Mouse (Mus musculus) forebrain, embryonic 12.5 days (tissue): ENCODE results near the gene Ppp1r21. TPM values are rescaled to one million over a fixed set of nuclear protein-coding genes. Genes with fewer than 3 reads are reported as not detected.
A peak's percentile ranks its signal among the peaks of the same experiment; 100 is the strongest.

ENCODE experiments used
- ATAC-seq: fragments of 200-750 bp; cut with Nextera tagmentation; 2 replicates; pipeline ENCODE4 v1.8.0; 2017; ENCODE audit warnings: moderate TSS enrichment; ENCODE audit not compliant: low FRiP score
- H3K27ac ChIP-seq: fragments of 300-500 bp; sonication (generic); 2 replicates; pipeline ENCODE4 v1.5.1; 2016; ENCODE audit warnings: mild to moderate bottlenecking
- H3K27me3 ChIP-seq: fragments of 300-500 bp; sonication (generic); 2 replicates; pipeline ENCODE4 v1.6.1; 2016; ENCODE audit warnings: mild to moderate bottlenecking
- H3K36me3 ChIP-seq: fragments of 300-500 bp; sonication (generic); replicated peaks from 2 replicates; pipeline ENCODE4 v1.6.1; 2016; ENCODE audit warnings: mild to moderate bottlenecking
- H3K4me1 ChIP-seq: fragments of 300-500 bp; sonication (generic); 2 replicates; pipeline ENCODE4 v1.6.1; 2016
- H3K4me2 ChIP-seq: fragments of 300-500 bp; sonication (generic); 2 replicates; pipeline ENCODE4 v1.6.1; 2016; ENCODE audit warnings: mild to moderate bottlenecking, moderate library complexity
- H3K4me3 ChIP-seq: fragments of 300-500 bp; sonication (generic); replicated peaks from 2 replicates; pipeline ENCODE4 v1.5.1; 2016; ENCODE audit warnings: mild to moderate bottlenecking
- H3K9ac ChIP-seq: fragments of 300-500 bp; sonication (generic); 2 replicates; pipeline ENCODE4 v1.6.1; 2016; ENCODE audit warnings: mild to moderate bottlenecking
- H3K9me3 ChIP-seq: fragments of 300-500 bp; sonication (generic); 2 replicates; pipeline ENCODE4 v1.6.1; 2016
- WGBS: fragments of 180-500 bp; shearing (Covaris S2); methylation state at CpG from one replicate; pipeline ENCODE4 v1.1.7; 2016; 5-methylcytosine and 5-hydroxymethylcytosine counted together
- polyA plus RNA-seq: library from polyadenylated mRNA; unstranded; fragments of >200 nt; fragmentation: Nextera tagmentation; extraction: Ambion mirVana; gene quantifications from 2 replicates; pipeline ENCODE4 v1.2.1, GENCODE M21; 2016

Ppp1r21 gene
- polyA plus RNA-seq, 1 experiment from 2014 or later, result 20.8 TPM

DNA sequence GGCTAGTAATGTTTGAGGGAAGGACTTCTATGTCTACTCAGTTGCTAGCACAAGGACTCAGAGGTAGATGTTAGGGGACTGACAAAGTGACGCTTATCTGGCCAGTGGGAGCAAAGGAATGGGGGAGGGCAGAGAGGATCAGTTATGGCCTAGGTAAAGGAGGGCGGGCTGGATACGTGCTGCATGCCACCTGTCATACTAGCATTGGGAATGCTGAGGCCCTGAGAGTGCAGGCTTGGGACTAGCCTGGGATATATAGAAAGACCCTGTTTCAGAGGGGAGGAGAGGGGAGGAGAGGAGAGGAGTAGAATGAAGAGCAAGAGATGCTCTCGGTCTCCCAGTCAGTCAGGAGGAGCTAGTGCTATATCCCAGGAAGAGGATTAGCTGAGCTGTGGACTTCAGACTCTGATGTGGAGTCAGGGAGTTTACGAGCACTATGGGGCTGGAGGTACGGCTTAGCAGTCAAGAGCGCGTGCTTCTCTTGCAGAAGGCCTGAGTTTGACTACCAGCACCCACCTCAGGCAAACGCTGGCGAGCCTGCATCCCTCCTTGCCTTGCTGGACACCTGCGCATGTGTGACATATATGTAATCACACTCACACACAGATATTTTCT lies 23.7 kb downstream of the Ppp1r21 start:
- Histone ChIP-seq H3K9ac (no peak overlapping the region), H3K27ac (no peak overlapping the region), H3K4me2 (no peak overlapping the region), H3K4me3 (no peak overlapping the region), H3K9me3 (no peaks in the 10 kb centered on the region), H3K36me3 (peaks cover 37% of the 10 kb centered on the region), H3K4me1 (peaks cover 12% of the 10 kb centered on the region; the same call in 1 of the 2 replicates), H3K27me3 (no peaks in the 10 kb centered on the region)
- WGBS, result 85% methylated on average over 11 of the region's 11 CpGs
- ATAC-seq, result no peak

DNA sequence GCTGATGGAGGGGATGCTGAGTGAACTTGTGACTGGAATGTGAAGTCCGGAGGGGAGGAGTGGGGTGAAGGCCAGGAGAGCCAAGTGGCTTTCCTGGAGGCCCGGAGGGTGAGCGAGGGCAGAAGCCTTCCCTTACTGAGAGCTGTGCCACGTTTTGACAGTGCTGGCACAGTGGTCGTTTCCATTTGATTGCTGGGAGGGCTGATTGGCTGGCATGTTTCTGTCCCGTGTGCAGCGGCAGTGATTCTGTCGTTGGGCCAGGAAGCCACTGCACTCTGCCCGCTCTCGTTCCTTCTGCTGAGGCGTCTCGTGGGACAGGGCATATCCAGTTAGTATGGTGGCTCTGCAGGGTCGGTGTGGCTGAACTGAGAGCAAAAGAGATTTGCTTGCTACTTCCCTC lies 26.3 kb downstream of the Ppp1r21 start:
- Histone ChIP-seq H3K4me1 (peaks cover 12% of the 10 kb centered on the region; the same call in 1 of the 2 replicates), H3K9ac (no peak overlapping the region), H3K9me3 (no peaks in the 10 kb centered on the region), H3K36me3 (peaks cover 32% of the 10 kb centered on the region), H3K27ac (no peak overlapping the region), H3K27me3 (no peaks in the 10 kb centered on the region), H3K4me3 (no peak overlapping the region), H3K4me2 (no peak overlapping the region)
- no peak for ATAC-seq
- WGBS, result 88% methylated on average over 13 of the region's 13 CpGs

DNA sequence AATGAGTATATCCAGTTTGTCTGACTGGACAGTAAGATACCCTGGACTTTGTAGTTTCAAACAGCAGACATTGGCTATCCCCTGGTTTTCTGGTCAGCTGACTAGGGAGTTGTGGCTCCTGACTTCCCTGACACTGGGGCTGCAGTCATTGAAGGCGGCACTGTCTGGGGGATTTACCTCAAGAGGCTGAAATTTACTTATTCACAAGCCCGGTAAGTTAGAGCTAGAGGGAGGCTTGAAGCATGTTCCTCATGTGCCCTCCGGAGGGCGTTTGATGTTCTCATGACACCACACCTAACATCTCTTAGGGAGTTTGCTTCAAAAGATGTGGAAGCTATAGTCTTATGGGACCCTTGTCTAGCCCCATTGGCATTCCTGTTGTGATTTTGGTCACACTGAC lies 26.8 kb downstream of the Ppp1r21 start:
- no peak overlapping the region for H3K9ac ChIP-seq
- peaks cover 12% of the 10 kb centered on the region; the same call in 1 of the 2 replicates for H3K4me1 ChIP-seq
- H3K9me3 ChIP-seq, result no peaks in the 10 kb centered on the region
- WGBS, result 87% methylated on average over 4 of the region's 4 CpGs
- H3K4me3 ChIP-seq, result no peak overlapping the region
- H3K27me3 ChIP-seq, result no peaks in the 10 kb centered on the region
- H3K4me2 ChIP-seq, result no peak overlapping the region
- no peak overlapping the region for H3K27ac ChIP-seq
- peaks cover 34% of the 10 kb centered on the region for H3K36me3 ChIP-seq
- ATAC-seq, result no peak

DNA sequence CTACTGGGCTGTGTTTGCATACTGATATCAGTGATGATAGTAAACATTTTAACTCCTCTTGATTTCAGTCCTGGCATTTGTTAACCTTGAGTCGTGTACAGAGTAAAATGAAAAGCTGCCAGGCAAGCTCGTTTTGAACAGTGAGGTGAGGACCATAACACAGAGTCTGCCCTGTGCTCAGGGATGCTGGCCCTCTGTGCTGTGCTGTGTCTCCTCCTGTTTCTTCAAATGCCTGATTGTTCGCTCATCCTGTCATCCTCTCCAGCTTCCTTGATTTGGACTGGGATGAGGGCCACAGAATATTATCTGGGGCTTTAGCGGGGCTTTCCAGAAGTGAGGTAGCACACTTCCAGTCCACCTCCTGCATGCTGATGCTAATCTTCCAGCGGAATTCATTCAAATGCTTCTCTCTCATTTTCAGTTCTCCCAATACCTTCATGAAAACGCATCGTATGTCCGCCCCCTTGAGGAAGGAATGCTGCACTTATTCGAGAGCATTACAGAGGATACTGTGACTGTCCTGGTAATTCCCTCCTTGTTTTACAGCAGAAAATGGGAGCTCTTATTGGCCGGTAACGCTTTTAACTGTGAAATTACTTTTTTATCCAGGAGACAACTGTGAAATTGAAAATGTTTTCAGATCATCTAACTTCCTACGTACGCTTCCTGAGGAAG lies 28.4 kb downstream of the Ppp1r21 start:
- Histone ChIP-seq H3K9ac (no peak overlapping the region), H3K4me3 (no peak overlapping the region), H3K27ac (no peak overlapping the region), H3K4me1 (peaks cover 3% of the 10 kb centered on the region; the same call in 1 of the 2 replicates), H3K9me3 (no peaks in the 10 kb centered on the region), H3K27me3 (no peaks in the 10 kb centered on the region), H3K36me3 (peaks cover 40% of the 10 kb centered on the region), H3K4me2 (no peak overlapping the region)
- peak; percentile 80; the same call in 1 of the 2 replicates for ATAC-seq
- 37% methylated on average over 13 of the region's 13 CpGs for WGBS

DNA sequence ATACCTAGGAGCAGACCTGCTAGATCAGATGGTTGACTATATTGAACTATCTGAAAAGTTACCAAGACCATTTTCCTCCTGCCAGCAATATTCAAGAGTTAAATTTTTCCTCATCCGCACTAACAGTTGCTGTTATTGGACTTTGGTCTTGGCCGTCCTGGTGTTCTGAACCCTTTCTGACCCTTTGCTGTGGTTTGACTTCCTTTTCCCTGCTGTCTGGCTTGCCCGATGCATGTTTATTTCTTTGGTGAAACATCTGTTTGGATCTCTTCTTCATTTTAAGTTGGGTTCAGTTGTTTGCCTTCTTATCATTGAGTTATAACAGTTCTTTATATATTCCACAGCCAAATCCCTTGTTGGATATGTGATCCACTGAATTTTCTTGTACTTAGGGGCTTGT lies 33.7 kb downstream of the Ppp1r21 start:
- H3K27me3 ChIP-seq, result no peaks in the 10 kb centered on the region
- no peak overlapping the region for H3K4me3 ChIP-seq
- H3K9ac ChIP-seq, result no peak overlapping the region
- H3K27ac ChIP-seq, result no peak overlapping the region
- no peaks in the 10 kb centered on the region for H3K4me1 ChIP-seq
- H3K4me2 ChIP-seq, result no peak overlapping the region
- ATAC-seq, result no peak
- 89% methylated on average over 3 of the region's 3 CpGs for WGBS
- H3K9me3 ChIP-seq, result no peaks in the 10 kb centered on the region
- peaks cover 33% of the 10 kb centered on the region for H3K36me3 ChIP-seq

DNA sequence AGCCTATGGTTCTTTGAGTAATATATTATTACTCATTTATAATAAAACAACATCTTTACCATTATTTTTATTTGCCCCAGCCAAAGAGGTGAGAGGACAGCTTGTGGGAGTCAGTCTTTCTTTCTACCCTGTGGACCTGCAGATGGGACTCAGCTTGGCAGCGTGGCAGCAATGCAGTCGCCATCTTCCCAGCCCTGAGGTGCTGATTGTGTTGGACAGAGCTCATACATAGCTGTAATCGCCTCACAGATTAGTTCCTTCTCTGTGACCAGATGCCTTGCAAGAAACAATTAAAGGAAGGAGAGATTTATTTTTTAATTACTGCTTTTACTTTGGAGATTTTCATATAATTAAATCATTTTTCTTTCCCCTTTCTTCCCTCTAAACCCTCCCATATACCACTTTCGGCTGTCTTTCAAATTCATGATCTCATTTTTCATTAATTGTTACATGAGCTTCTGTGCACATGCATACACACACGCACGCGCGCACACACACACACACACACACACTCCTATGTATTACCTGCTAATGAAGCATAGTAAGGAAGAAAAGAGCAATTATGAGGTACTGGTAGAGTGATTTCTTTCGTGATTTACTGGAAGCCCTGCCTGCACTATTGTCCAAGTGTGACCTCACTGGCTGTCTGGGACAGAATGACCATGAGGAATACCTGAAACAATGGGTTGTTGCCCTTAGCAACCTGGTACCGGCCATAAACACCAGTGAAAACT lies 40.1 kb downstream of the Ppp1r21 start:
- no peaks in the 10 kb centered on the region; the same call in 1 of the 2 replicates for H3K4me1 ChIP-seq
- no peak for ATAC-seq

DNA sequence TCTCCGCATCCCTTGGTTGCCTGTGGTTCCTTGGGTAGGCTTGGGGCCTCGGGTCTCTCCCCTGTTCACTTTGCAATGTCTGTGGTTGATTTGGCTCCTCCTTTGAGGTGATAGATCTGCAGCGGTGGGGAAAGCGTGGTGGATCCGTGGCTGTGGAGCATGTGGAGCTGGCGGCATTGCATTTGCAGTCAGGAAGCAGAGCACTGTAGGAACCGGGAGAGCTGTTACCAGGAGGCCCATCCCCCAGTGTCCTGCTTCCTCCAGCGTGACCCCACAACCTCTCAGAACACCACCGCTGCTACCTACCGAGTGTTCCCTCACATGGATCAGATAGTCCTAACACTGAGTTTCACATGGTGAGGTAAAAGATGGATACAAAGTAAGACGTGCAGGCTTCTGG lies 40.9 kb downstream of the Ppp1r21 start:
- no peaks in the 10 kb centered on the region; the same call in 1 of the 2 replicates for H3K4me1 ChIP-seq
- no peak overlapping the region for H3K4me3 ChIP-seq
- H3K36me3 ChIP-seq, result peaks cover 60% of the 10 kb centered on the region
- 92% methylated on average over 11 of the region's 11 CpGs for WGBS
- ATAC-seq, result no peak; the same call in 1 of the 2 replicates
- H3K27ac ChIP-seq, result no peak overlapping the region
- H3K9me3 ChIP-seq, result no peaks in the 10 kb centered on the region
- no peaks in the 10 kb centered on the region for H3K27me3 ChIP-seq
- no peak overlapping the region for H3K4me2 ChIP-seq
- no peak overlapping the region for H3K9ac ChIP-seq

More for the DNA sequence above, 40.1 kb downstream of the Ppp1r21 start:
- H3K9me3 ChIP-seq, result no peaks in the 10 kb centered on the region
- no peaks in the 10 kb centered on the region for H3K27me3 ChIP-seq
- WGBS, result 67% methylated on average over 10 of the region's 10 CpGs
- H3K27ac ChIP-seq, result no peak overlapping the region
- no peak overlapping the region for H3K4me3 ChIP-seq
- H3K36me3 ChIP-seq, result peaks cover 56% of the 10 kb centered on the region
- H3K4me2 ChIP-seq, result no peak overlapping the region
- H3K9ac ChIP-seq, result no peak overlapping the region

DNA sequence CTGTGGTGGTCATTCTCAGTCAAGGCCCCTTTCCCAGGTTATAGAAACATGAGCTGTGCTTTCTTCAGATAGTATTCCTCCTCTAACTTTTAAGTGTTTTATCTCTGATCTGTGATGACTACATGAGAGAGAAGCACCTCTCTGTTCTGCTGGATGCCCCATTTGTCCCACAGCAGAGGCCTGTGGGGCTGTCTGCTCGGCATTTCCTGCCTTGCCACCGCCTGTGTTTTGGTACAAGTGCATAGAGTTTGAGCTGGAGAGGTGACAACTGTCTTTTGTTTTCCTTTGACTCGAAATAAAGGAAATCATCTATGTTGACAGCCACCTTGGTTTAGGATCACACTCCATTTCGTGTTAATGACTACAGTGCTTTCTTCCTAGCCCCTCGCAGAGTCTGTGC lies 44.9 kb downstream of the Ppp1r21 start:
- Histone ChIP-seq H3K9me3 (no peaks in the 10 kb centered on the region), H3K36me3 (peaks cover 66% of the 10 kb centered on the region), H3K4me3 (no peak overlapping the region), H3K27ac (no peak overlapping the region), H3K27me3 (no peaks in the 10 kb centered on the region), H3K4me1 (no peaks in the 10 kb centered on the region; the same call in 1 of the 2 replicates), H3K9ac (no peak overlapping the region), H3K4me2 (no peak overlapping the region)
- ATAC-seq, result no peak
- 77% methylated on average over 5 of the region's 5 CpGs for WGBS

DNA sequence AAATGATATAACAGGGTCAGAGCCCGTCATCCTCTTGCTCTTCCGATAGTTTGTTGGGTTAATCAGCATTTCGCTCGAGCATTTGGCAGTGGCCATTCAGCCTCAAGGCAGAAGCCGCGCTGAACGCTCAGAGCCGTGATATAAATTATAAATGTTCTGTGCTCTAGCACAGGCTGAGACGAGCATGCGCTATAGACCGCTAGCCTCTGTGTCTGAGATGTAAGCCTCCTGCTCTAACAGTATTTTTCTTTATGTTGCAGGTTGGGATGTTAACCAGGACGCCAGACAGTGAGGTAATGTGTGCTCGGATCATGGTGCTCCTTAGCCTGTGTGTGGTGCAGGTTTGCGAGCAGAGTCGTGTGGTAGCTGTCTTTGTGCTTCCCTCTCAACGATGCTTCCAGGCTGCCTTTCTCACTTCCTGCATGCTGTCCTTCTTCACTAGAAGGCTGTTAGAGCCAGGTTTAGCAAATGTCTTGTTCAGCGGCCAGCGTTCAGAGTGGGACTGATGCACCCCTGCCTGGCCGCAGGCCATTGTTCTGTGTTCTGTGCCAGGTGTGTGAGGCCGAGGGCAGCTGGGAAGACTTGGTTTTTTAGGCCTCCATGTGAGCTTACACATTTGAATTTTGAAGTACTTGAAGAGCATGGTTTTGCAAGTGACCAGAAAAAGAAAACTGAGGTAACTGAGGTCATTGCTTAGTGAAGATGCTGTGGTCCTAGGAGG lies 48.8 kb downstream of the Ppp1r21 start:
- no peaks in the 10 kb centered on the region for H3K4me1 ChIP-seq
- no peak overlapping the region for H3K4me2 ChIP-seq
- no peak for ATAC-seq
- H3K9me3 ChIP-seq, result no peaks in the 10 kb centered on the region
- 91% methylated on average over 20 of the region's 20 CpGs for WGBS
- H3K27me3 ChIP-seq, result no peaks in the 10 kb centered on the region
- H3K9ac ChIP-seq, result no peak overlapping the region
- H3K27ac ChIP-seq, result no peak overlapping the region
- H3K36me3 ChIP-seq, result peaks cover 47% of the 10 kb centered on the region
- H3K4me3 ChIP-seq, result no peak overlapping the region

DNA sequence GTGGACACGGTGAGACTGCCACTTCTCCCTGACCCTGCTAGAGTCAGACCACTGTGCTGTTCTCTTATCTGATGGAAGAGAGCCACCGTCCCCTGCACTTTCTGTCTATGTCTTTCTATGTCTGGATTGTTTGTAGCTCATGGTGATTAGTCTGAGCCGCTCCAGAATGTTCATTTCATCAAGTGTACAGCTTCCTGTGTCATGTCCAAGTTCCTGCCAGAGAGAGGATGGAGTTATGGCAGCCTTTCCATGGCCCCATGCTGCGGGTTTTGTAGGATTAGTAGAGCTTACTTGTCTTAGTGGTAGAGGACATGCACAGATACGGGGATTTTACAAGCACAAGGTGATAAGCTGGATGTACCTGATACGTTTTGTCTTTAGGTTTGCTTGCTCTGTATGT lies 50.6 kb downstream of the Ppp1r21 start:
- H3K4me1 ChIP-seq, result no peaks in the 10 kb centered on the region
- H3K36me3 ChIP-seq, result peaks cover 63% of the 10 kb centered on the region
- 0 out of 2 replicates have a peak, but pooled peaks cover 2% of the 10 kb centered on the region for H3K9me3 ChIP-seq
- H3K27ac ChIP-seq, result no peak overlapping the region
- H3K4me3 ChIP-seq, result no peak overlapping the region
- H3K9ac ChIP-seq, result no peak overlapping the region
- H3K4me2 ChIP-seq, result no peak overlapping the region
- WGBS, result 94% methylated on average over 6 of the region's 6 CpGs
- H3K27me3 ChIP-seq, result no peaks in the 10 kb centered on the region
- ATAC-seq, result no peak

DNA sequence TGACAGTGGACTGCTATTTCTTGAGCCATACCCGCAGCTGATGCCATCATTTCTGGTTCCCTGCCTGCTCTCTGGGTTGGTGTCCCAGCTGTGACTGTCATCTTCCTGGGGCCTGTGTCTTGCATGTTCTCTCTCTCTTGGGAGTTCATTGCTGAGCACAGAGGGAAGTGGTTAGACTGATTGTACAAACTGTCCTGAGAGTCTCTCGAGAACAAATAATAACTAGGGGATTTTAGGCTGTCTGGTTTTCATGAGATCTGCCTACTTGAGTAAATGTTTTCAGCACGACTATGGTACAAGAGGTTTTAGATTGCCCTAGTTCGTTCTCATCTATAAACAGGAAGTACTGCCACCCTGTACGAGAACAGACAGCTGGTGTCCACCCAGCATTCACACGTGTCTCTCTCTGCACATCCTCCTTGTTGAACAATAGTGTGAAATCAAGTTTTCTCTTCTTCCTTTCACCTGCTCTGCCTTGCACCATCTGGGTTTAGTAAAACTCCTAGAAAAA lies 51.6 kb downstream of the Ppp1r21 start:
- Histone ChIP-seq H3K9ac (no peak overlapping the region), H3K9me3 (0 out of 2 replicates have a peak, but pooled peaks cover 2% of the 10 kb centered on the region), H3K36me3 (peaks cover 63% of the 10 kb centered on the region), H3K4me1 (no peaks in the 10 kb centered on the region), H3K4me3 (no peak overlapping the region), H3K27ac (no peak overlapping the region), H3K27me3 (no peaks in the 10 kb centered on the region), H3K4me2 (no peak overlapping the region)
- 80% methylated on average over 6 of the region's 6 CpGs for WGBS
- ATAC-seq, result no peak

DNA sequence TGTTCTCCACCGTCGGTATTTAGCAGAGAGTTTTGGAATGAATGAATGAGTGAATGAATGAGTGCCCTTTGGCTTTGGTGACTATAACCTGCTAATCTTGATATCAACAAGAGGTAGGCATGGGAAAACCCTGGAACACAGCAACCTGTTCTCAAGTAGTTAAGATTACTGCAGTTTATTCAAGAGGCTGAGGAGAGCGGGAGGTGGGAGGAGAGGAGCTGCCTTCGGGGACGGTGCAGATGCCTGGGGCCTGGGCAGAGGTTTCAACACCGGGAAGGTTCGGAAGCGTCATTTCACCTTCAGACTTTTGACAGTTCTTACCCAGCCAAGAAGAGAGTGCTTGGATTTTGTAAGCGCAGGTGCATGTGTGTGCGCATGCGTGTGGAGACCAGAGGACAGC lies 53.1 kb downstream of the Ppp1r21 start:
- ATAC-seq, result no peak
- WGBS, result 86% methylated on average over 11 of the region's 11 CpGs
- Histone ChIP-seq H3K4me3 (no peak overlapping the region), H3K4me2 (no peak overlapping the region), H3K27ac (no peak overlapping the region), H3K36me3 (peaks cover 60% of the 10 kb centered on the region), H3K9me3 (0 out of 2 replicates have a peak, but pooled peaks cover 2% of the 10 kb centered on the region), H3K27me3 (no peaks in the 10 kb centered on the region), H3K9ac (no peak overlapping the region), H3K4me1 (no peaks in the 10 kb centered on the region)
